Mouse (Mus musculus) small intestine, adult 2 months (tissue): Measurements from ENCODE around the gene Wwox.

Source experiments
- CTCF ChIP-seq: fragments of 200-500 bp; IDR thresholded peaks from 2 replicates; pipeline ENCODE4 v1.5.1; 2012; ENCODE audit warnings: low read depth, mild to moderate bottlenecking, control low read depth, inconsistent platforms, low read length, moderate library complexity, mixed read lengths; ENCODE audit not compliant: insufficient replicate concordance, insufficient read length; ENCODE audit errors: extremely low read depth
- POLR2A ChIP-seq: fragments of 200-500 bp; IDR thresholded peaks from 2 replicates; pipeline ENCODE4 v1.6.1; 2012; ENCODE audit warnings: low read depth, mild to moderate bottlenecking, control low read depth, inconsistent platforms, low read length, moderate library complexity

GRCm38 (mm10) chr8:115126674-115127073 lies 687.2 kb downstream of the Wwox start:
- no peak for TF ChIP-seq CTCF
- TF ChIP-seq POLR2A = no peak
